Mouse (Mus musculus) limb, embryonic 14.5 days (tissue): ENCODE results near the gene Gm10799. TPM values are rescaled to one million over a fixed set of nuclear protein-coding genes. Genes with fewer than 3 reads are reported as not detected.
A peak's percentile ranks its signal among the peaks of the same experiment; 100 is the strongest.

Source experiments
- ATAC-seq: fragments of 200-750 bp; cut with Nextera tagmentation; 2 replicates; pipeline ENCODE4 v1.8.0; 2017; ENCODE audit warnings: low read depth, moderate number of reproducible peaks, moderate TSS enrichment; ENCODE audit not compliant: low FRiP score
- DNase-seq: peaks from one replicate; pipeline ENCODE4 v3.0.0-alpha.2; 2015; ENCODE audit warnings: low spot score
- H3K27ac ChIP-seq: fragments of 300-500 bp; sonication (generic); replicated peaks from 2 replicates; pipeline ENCODE4 v1.5.1; 2014; ENCODE audit warnings: low read depth, mild to moderate bottlenecking, low read length, moderate library complexity, mixed read lengths
- H3K27me3 ChIP-seq: fragments of 300-500 bp; sonication (generic); 2 replicates; pipeline ENCODE4 v1.6.1; 2014; ENCODE audit warnings: low read length, mixed read lengths; ENCODE audit not compliant: control insufficient read depth, insufficient read depth
- H3K36me3 ChIP-seq: fragments of 300-500 bp; sonication (generic); 2 replicates; pipeline ENCODE4 v1.6.1; 2014; ENCODE audit warnings: mild to moderate bottlenecking, low read length, moderate library complexity, mixed read lengths; ENCODE audit not compliant: control insufficient read depth, insufficient read depth
- H3K4me1 ChIP-seq: fragments of 300-500 bp; sonication (generic); 2 replicates; pipeline ENCODE4 v1.6.1; 2014; ENCODE audit warnings: antibody characterized with exemption, low read length, mixed read lengths; ENCODE audit not compliant: control insufficient read depth, insufficient read depth
- H3K4me2 ChIP-seq: fragments of 300-500 bp; sonication (generic); replicated peaks from 2 replicates; pipeline ENCODE4 v1.6.1; 2014; ENCODE audit warnings: low read depth, mild to moderate bottlenecking, low read length, moderate library complexity; ENCODE audit not compliant: severe bottlenecking
- H3K4me3 ChIP-seq: fragments of 300-500 bp; sonication (generic); replicated peaks from 2 replicates; pipeline ENCODE4 v1.5.1; 2014; ENCODE audit warnings: low read length
- H3K9ac ChIP-seq: fragments of 300-500 bp; sonication (generic); 2 replicates; pipeline ENCODE4 v1.6.1; 2014; ENCODE audit warnings: mild to moderate bottlenecking, low read depth, low read length, moderate library complexity; ENCODE audit not compliant: severe bottlenecking
- H3K9me3 ChIP-seq: fragments of 300-500 bp; sonication (generic); 2 replicates; pipeline ENCODE4 v1.6.1; 2016; ENCODE audit warnings: low read length; ENCODE audit not compliant: control insufficient read depth
- POLR2A ChIP-seq: fragments of 200-500 bp; IDR thresholded peaks from 2 replicates; pipeline ENCODE4 v1.8.0; 2012; ENCODE audit warnings: inconsistent platforms, mild to moderate bottlenecking, moderate library complexity, borderline replicate concordance; ENCODE audit not compliant: insufficient read depth, insufficient read length; ENCODE audit errors: extremely low read depth
- WGBS: fragments of 180-500 bp; shearing (Covaris S2); extraction: QIAGEN DNeasy Blood & Tissue Kit; methylation state at CpG from one replicate; pipeline ENCODE4 v1.1.7; 2014; 5-methylcytosine and 5-hydroxymethylcytosine counted together
- polyA plus RNA-seq, 2 experiments: library from polyadenylated mRNA; depleted of rRNA in 1 of 2; stranded (reverse) in 1 of 2; unstranded in 1 of 2; fragments of >200 nt; fragmentation: Nextera tagmentation in 1 of 2; extraction: Ambion mirVana in 1 of 2; gene quantifications; 2 replicates each; pipeline versions ENCODE4 v1.2.1 to v1.2.3; 2012 to 2014

The Gm10799 gene
- polyA plus RNA-seq, 2 experiments = not detected

DNA sequence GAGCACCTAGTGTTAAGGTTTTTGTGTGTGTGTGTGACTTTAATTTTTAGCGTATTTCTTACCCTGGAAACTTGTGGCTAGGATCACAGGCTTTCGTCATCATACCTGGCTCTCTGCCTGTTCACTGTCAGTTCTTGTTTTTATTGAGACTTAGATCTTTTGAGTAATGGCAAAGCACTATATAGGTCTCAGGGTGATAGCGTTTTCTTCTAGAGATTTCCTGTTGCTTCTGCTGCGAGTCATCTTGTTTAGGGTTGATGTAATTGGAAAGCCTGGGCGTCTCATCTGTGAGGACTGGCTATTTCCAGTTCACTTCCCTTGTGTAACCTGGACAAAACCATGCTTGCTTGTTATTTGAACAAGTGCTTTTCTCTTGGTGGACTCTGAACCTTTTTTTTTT lies 26.7 kb downstream of the Gm10799 start:
- Histone ChIP-seq H3K27me3 (no peaks in the 10 kb centered on the region), H3K27ac (no peak overlapping the region), H3K9ac (no peak overlapping the region), H3K9me3 (no peaks in the 10 kb centered on the region), H3K4me1 (no peaks in the 10 kb centered on the region), H3K4me3 (no peak overlapping the region), H3K4me2 (no peak overlapping the region), H3K36me3 (peaks cover 53% of the 10 kb centered on the region)
- 73% methylated on average over 5 of the region's 5 CpGs for WGBS
- no peak for TF ChIP-seq POLR2A
- ATAC-seq = no peak
- DNase-seq = peak; percentile 20

DNA sequence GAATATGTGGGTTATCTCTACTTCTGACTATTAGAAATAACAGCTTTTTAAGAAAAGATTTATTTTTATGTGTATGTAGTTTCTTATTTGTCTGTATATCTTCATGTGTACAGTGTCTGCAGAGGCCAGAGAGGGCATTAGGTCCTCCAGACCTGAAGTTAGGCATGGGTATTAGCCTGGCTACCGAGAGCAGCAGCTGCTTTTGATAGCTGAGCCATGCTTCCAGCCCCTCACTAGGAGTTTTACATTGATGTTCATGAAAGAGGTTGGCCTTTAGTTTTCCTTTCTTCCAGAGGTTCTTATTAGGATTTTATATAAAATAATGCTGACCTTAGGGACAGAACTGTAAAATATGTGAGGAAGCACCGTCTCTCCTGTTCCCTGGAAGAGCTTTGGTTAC lies 30.1 kb downstream of the Gm10799 start:
- no peaks in the 10 kb centered on the region for H3K27me3 ChIP-seq
- ATAC-seq (no peak), DNase-seq (no peak)
- TF ChIP-seq POLR2A = no peak
- peaks cover 61% of the 10 kb centered on the region for H3K36me3 ChIP-seq
- H3K4me2 ChIP-seq = no peak overlapping the region
- no peak overlapping the region for H3K27ac ChIP-seq
- H3K9me3 ChIP-seq = no peaks in the 10 kb centered on the region
- H3K4me1 ChIP-seq = no peaks in the 10 kb centered on the region
- no peak overlapping the region for H3K4me3 ChIP-seq
- 70% methylated on average over 2 of the region's 2 CpGs for WGBS
- H3K9ac ChIP-seq = no peak overlapping the region

DNA sequence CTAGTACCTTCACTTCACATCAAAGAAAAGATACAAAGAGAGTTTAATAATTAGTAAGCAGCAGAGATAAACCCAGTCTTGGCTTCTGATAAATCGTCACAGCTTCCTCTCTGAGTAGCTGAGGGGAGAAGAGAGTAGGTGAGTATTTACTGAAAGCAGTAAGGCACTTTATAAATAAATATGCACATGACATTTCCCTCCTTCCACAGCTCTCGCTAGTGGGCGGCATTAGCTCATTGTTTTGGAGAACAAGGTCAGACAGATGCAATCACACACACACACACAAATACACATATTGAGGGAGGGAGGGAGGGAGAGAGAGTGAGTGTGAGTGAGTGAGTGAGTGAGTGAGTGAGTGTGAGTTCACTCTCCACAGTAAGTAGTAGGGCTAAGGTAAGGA lies 32.0 kb downstream of the Gm10799 start:
- H3K27me3 ChIP-seq = no peaks in the 10 kb centered on the region
- H3K27ac ChIP-seq = no peak overlapping the region
- no peaks in the 10 kb centered on the region for H3K4me1 ChIP-seq
- no peak for DNase-seq
- no peak overlapping the region for H3K4me3 ChIP-seq
- no peak overlapping the region for H3K9ac ChIP-seq
- WGBS = 85% methylated on average over 3 of the region's 3 CpGs
- ATAC-seq = no peak
- no peak overlapping the region for H3K4me2 ChIP-seq
- H3K9me3 ChIP-seq = no peaks in the 10 kb centered on the region
- TF ChIP-seq POLR2A = no peak
- H3K36me3 ChIP-seq = peaks cover 57% of the 10 kb centered on the region

DNA sequence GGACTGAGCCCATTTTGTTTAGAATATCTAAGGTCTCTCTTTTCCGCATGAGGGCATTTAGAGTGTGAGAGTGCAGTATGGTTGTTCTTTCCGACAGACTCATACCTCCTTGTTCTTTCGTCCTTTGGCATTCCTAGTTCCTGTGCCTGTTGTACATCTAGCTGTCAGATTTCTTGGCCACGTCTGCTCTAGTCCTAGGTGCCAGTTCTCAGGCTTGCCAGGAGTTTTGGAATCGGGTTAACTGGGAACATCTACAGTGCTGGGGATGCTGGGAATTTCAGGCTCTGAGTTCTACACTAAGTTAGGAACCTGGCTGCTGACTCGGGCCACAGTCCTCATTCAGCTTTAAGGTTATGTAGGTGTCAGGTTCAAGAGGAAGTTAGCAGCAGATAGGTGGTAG lies 32.8 kb downstream of the Gm10799 start:
- DNase-seq (no peak), ATAC-seq (no peak)
- H3K4me3 ChIP-seq = no peak overlapping the region
- H3K9ac ChIP-seq = no peak overlapping the region
- H3K4me2 ChIP-seq = no peak overlapping the region
- H3K27ac ChIP-seq = no peak overlapping the region
- no peaks in the 10 kb centered on the region for H3K27me3 ChIP-seq
- no peaks in the 10 kb centered on the region for H3K4me1 ChIP-seq
- peaks cover 53% of the 10 kb centered on the region for H3K36me3 ChIP-seq
- WGBS = 93% methylated on average over 6 of the region's 6 CpGs
- no peak for TF ChIP-seq POLR2A
- no peaks in the 10 kb centered on the region for H3K9me3 ChIP-seq

DNA sequence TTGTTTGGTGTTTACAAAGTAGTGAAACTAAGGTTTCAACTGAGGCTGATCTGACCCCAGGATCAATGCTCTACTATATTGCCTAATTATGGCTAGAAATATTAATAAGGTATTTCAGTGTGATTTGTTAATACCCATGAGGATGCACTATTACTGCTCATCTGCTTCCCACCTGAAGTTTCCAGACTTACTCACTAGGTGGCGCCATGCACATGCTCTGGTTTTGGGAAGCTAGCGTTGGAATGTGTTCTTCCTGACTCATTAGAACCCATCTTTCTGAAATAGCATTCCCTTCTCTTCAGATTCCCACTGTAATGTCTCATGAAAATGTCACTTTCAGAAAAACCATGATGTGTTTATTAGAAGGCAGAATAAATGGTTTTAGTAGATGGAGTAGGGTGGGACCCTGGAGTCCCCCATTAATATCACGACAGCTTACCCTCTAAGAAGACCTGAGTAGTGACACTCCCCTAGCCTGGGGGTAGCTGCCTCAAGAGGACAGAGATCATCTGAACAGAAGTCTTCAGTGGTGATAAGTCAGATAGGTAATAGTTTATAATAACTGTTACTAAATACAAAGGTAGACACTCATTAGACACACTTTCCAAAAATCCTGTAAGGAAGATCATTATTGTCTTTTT lies 33.4 kb downstream of the Gm10799 start:
- no peak overlapping the region for H3K4me3 ChIP-seq
- no peaks in the 10 kb centered on the region for H3K27me3 ChIP-seq
- 32% methylated on average over 3 of the region's 3 CpGs for WGBS
- no peak overlapping the region for H3K27ac ChIP-seq
- no peak overlapping the region for H3K4me2 ChIP-seq
- H3K36me3 ChIP-seq = peaks cover 47% of the 10 kb centered on the region
- no peaks in the 10 kb centered on the region for H3K9me3 ChIP-seq
- no peaks in the 10 kb centered on the region for H3K4me1 ChIP-seq
- no peak overlapping the region for H3K9ac ChIP-seq
- no peak for ATAC-seq
- TF ChIP-seq POLR2A = no peak
- peak; percentile 42 for DNase-seq
